Mouse (Mus musculus): ENCODE measurements at regions not wholly inside any gene's neighbourhood (a gene's known extent, or its start where the extent isn't known, plus 50 kb on each side); places are given as distances from the start of the nearest gene placed in this dataset.
A peak's percentile ranks its signal among the peaks of the same experiment; 100 is the strongest.

GRCm38 (mm10) chr12:54316066-54316567, 112.5 kb upstream of the Egln3 start:
- ATAC-seq (no peak), DNase-seq (ENCODE audit: low spot score) (no peak)
- Histone ChIP-seq H3K4me1 (ENCODE audit: insufficient read depth, low read length) (peaks cover 6% of the 10 kb centered on the region), H3K27ac (no peak overlapping the region), H3K9ac (replicated peaks; ENCODE audit: low read length) (no peak overlapping the region), H3K4me3 (ENCODE audit: low read length) (no peak overlapping the region), H3K4me2 (ENCODE audit: low read depth, low read length) (no peak overlapping the region), H3K27me3 (ENCODE audit: insufficient read depth, low read length) (peaks cover 3% of the 10 kb centered on the region; the same call in 1 of the 2 replicates), H3K36me3 (ENCODE audit: insufficient read depth, low read length) (no peaks in the 10 kb centered on the region), H3K9me3 (ENCODE audit: low read length) (no peaks in the 10 kb centered on the region)
- WGBS, result 54% methylated on average over 15 of the region's 15 CpGs
- no peak for TF ChIP-seq CTCF (IDR thresholded peaks at IDR 0.05; ENCODE audit: low read depth)

- no peak overlapping the region for H3K4me2 ChIP-seq (ENCODE audit: low read depth, low read length)
- H3K9ac ChIP-seq (replicated peaks; ENCODE audit: low read length), result no peak overlapping the region
- no peaks in the 10 kb centered on the region for H3K36me3 ChIP-seq (ENCODE audit: insufficient read depth, low read length)
- H3K27me3 ChIP-seq (ENCODE audit: insufficient read depth, low read length), result peaks cover 3% of the 10 kb centered on the region; the same call in 1 of the 2 replicates
- peaks cover 6% of the 10 kb centered on the region for H3K4me1 ChIP-seq (ENCODE audit: insufficient read depth, low read length)
- H3K4me3 ChIP-seq (ENCODE audit: low read length), result no peak overlapping the region
- ATAC-seq, result no peak
- no peak for DNase-seq (ENCODE audit: low spot score)
- 86% methylated on average over 2 of the region's 2 CpGs for WGBS
- no peak for TF ChIP-seq CTCF (IDR thresholded peaks at IDR 0.05; ENCODE audit: low read depth)
- H3K9me3 ChIP-seq (ENCODE audit: low read length), result no peaks in the 10 kb centered on the region
- no peak overlapping the region for H3K27ac ChIP-seq
These were observed 110.5 kb upstream of the Egln3 start for GRCm38 (mm10) chr12:54314153-54314552.

- Histone ChIP-seq H3K27ac (no peak overlapping the region), H3K9ac (replicated peaks; ENCODE audit: low read length) (peak overlapping the region; percentile 33), H3K27me3 (ENCODE audit: insufficient read depth, low read length) (peaks cover 3% of the 10 kb centered on the region; the same call in 1 of the 2 replicates), H3K4me3 (ENCODE audit: low read length) (peak overlapping the region; percentile 34), H3K4me2 (ENCODE audit: low read depth, low read length) (peak overlapping the region; percentile 72), H3K4me1 (ENCODE audit: insufficient read depth, low read length) (peaks cover 6% of the 10 kb centered on the region), H3K36me3 (ENCODE audit: insufficient read depth, low read length) (no peaks in the 10 kb centered on the region), H3K9me3 (ENCODE audit: low read length) (no peaks in the 10 kb centered on the region)
- 1% methylated on average over 20 of the region's 20 CpGs for WGBS
- TF ChIP-seq CTCF (IDR thresholded peaks at IDR 0.05; ENCODE audit: low read depth), result no peak
- ATAC-seq (peak; percentile 80; the same call in 1 of the 2 replicates), DNase-seq (ENCODE audit: low spot score) (peak; percentile 33)
These were observed 109.7 kb upstream of the Egln3 start for GRCm38 (mm10) chr12:54313211-54313845.

GRCm38 (mm10) chr12:54312522-54313210, 109.0 kb upstream of the Egln3 start:
- H3K27me3 ChIP-seq (ENCODE audit: insufficient read depth, low read length), result peaks cover 3% of the 10 kb centered on the region; the same call in 1 of the 2 replicates
- no peak for TF ChIP-seq CTCF (IDR thresholded peaks at IDR 0.05; ENCODE audit: low read depth)
- H3K36me3 ChIP-seq (ENCODE audit: insufficient read depth, low read length), result no peaks in the 10 kb centered on the region
- peak overlapping the region; percentile 33 for H3K9ac ChIP-seq (replicated peaks; ENCODE audit: low read length)
- peak overlapping the region; percentile 72 for H3K4me2 ChIP-seq (ENCODE audit: low read depth, low read length)
- 25% methylated on average over 14 of the region's 14 CpGs for WGBS
- H3K27ac ChIP-seq, result no peak overlapping the region
- peak; percentile 38; the same call in 1 of the 2 replicates for ATAC-seq
- peaks cover 6% of the 10 kb centered on the region for H3K4me1 ChIP-seq (ENCODE audit: insufficient read depth, low read length)
- H3K4me3 ChIP-seq (ENCODE audit: low read length), result peak overlapping the region; percentile 34
- no peaks in the 10 kb centered on the region for H3K9me3 ChIP-seq (ENCODE audit: low read length)
- DNase-seq (ENCODE audit: low spot score), result no peak

GRCm38 (mm10) chr12:54311896-54312521, 108.3 kb upstream of the Egln3 start:
- 72% methylated on average over 4 of the region's 4 CpGs for WGBS
- no peak for DNase-seq (ENCODE audit: low spot score)
- no peaks in the 10 kb centered on the region for H3K9me3 ChIP-seq (ENCODE audit: low read length)
- no peak overlapping the region for H3K27ac ChIP-seq
- peaks cover 3% of the 10 kb centered on the region; the same call in 1 of the 2 replicates for H3K27me3 ChIP-seq (ENCODE audit: insufficient read depth, low read length)
- H3K9ac ChIP-seq (replicated peaks; ENCODE audit: low read length), result no peak overlapping the region
- H3K4me2 ChIP-seq (ENCODE audit: low read depth, low read length), result no peak overlapping the region
- H3K4me3 ChIP-seq (ENCODE audit: low read length), result no peak overlapping the region
- TF ChIP-seq CTCF (IDR thresholded peaks at IDR 0.05; ENCODE audit: low read depth), result no peak
- peaks cover 6% of the 10 kb centered on the region for H3K4me1 ChIP-seq (ENCODE audit: insufficient read depth, low read length)
- H3K36me3 ChIP-seq (ENCODE audit: insufficient read depth, low read length), result no peaks in the 10 kb centered on the region
- ATAC-seq, result no peak

- Histone ChIP-seq H3K4me2 (ENCODE audit: low read depth, low read length) (no peak overlapping the region), H3K27me3 (ENCODE audit: insufficient read depth, low read length) (no peaks in the 10 kb centered on the region), H3K9me3 (ENCODE audit: low read length) (no peaks in the 10 kb centered on the region), H3K36me3 (ENCODE audit: insufficient read depth, low read length) (no peaks in the 10 kb centered on the region), H3K4me3 (ENCODE audit: low read length) (no peak overlapping the region), H3K4me1 (ENCODE audit: insufficient read depth, low read length) (peaks cover 6% of the 10 kb centered on the region), H3K27ac (no peak overlapping the region), H3K9ac (replicated peaks; ENCODE audit: low read length) (no peak overlapping the region)
- DNase-seq (ENCODE audit: low spot score) (no peak), ATAC-seq (no peak)
- WGBS, result 68% methylated on average over 4 of the region's 4 CpGs
- no peak for TF ChIP-seq CTCF (IDR thresholded peaks at IDR 0.05; ENCODE audit: low read depth)
These were observed 106.2 kb upstream of the Egln3 start for GRCm38 (mm10) chr12:54309874-54310273.

Data from hindbrain, postnatal 0 days (tissue).